Mouse (Mus musculus) activated CD4-positive, CD25-positive, alpha-beta regulatory T cell (primary cell): Measurements from ENCODE around the gene Rnf39. TPM values are rescaled to one million over a fixed set of nuclear protein-coding genes. Genes with fewer than 3 reads are reported as not detected.

ENCODE experiments used
- polyA plus RNA-seq, 2 experiments: library from polyadenylated mRNA; unstranded; fragments of 100-300 nt; shearing (Covaris generic); gene quantifications; one replicate each; pipeline ENCODE4 v1.2.1; 2017

Rnf39 gene
- under 1 TPM in 1 of 2 experiments, not detected in 1; 0.38 TPM for polyA plus RNA-seq

GRCm38 (mm10) chr17:36942791-36943471 is at the start of gene Rnf39:
Gene Rnf39 (plus strand): TSS chr17:36942918.

DNA sequence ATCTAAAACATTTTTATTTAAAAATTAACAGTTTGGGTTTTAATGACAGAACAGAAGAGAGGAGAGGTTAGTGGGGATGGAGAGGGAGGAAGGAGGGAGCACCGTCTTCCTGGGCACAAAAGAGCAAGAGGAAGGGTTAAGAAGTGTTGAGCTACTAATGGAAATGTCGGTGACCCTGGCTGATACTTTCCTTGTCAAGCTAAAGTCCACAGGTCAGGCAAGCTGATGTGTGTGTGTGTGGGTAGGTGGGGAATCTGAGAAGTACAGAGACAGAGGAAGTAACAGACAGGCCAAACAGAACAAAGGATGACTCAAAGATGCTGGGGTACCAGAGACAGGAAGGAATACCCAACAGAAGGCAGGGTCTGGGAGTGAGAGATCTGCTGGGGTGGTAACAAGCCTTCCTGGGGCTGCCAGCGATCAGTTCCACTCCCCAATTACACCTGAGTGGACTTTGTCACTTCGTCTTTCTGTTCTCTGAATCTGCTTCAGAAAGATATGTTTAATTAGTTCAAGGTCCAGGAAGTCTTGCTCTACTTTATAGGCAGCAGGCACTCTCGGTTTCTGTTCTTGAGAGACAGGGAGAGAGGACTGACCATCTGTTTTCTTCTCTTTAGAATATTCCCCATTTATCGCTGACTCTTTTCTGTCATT is 45.0 kb upstream of the Rnf39 start, which contains the start of gene Trim31:
Gene Trim31, plus strand, starts transcription at position 567 of the 654 bp plus-strand sequence.

DNA sequence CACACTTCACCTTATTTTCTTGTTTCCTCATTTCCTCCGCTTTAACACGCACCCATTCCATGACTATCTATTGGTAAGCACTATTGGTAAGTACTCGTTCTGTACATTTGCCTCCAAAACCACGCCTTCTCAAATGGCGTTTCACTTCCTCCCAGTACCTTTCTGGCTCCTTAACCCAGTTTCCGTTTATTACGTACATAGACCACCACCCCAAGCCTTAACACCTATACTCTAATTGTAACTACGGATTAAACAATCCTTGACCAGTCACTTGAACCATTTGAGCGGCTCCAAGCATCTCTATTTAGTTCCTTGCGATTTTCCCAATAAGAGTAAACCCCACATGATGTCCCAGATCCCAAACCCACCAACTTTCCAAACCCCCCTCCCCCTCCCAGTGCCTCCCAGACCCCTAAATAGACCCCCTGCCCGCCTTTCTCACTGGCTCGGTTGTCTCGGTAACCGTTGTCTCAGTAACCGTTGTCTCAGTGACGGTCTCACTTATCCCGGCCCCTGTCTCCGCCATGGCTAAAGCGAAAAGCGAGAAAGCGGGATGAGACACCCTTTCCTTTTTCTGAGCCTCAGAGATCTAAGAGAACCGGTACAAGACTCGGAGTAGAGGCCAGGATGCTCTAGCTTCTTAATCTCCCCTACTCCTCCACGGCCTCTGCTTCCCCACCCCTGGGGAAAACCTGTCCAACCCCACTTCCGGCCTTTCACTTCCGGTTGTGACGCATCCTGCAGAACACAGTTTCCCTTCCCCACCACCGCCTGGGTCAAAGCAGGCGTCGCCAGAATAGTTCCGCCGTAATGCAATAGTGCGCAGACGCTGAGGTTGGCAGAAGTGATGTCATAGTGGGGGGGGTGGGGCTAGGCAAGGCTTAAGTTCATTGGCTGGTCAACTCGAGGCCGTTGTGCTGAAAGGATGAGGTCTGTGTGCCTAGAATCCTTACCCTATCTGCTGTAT is 8.5 kb downstream of the Rnf39 start, which contains the start of gene Ppp1r11:
Gene Ppp1r11, minus strand, starts transcription at position 761 of the 967 bp plus-strand sequence.

GRCm38 (mm10) chr17:36957999-36958743 is 15.5 kb downstream of the Rnf39 start, which contains the start of the genes Znrd1 and Znrd1as:
Gene Znrd1 (minus strand): TSS chr17:36958559.
Gene Znrd1as (plus strand): TSS chr17:36958592.

DNA sequence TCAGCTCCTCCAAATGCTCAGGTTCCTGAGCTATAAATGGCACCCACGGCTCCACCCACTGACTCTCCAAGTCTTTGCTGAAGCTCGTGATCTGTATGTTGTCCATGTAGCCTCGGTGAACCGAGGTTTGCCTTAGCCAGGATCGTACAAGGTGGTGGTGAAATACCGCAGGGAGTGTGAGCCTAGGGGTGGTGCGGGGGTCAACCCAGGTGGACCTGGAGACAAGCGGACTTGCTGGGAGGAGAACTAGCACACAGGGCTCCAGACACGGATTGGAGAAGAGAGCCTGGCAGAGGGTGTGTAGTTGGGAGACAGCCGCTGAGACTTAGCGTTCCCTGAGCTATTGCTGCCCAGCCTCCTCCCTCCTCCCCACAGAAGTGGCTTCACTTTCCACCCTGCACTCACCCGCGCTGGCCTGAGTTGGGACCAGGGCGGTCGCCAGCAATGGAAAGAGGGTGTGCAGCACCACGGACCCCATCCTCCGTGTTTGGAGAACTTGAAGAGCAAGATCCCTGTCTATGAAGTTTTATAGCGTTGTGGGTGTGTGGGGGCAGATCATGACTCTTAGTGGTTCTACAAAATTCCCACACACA is 38.6 kb downstream of the Rnf39 start, which contains the start of gene 2410137M14Rik:
Gene 2410137M14Rik, minus strand, starts transcription at position 17 of the 593 bp plus-strand sequence.

GRCm38 (mm10) chr17:36989437-36989836 is 46.7 kb downstream of the Rnf39 start, which contains the start of gene H2-M5:
Gene H2-M5 (minus strand): TSS chr17:36989537.

Other genes starting within 250 kb of the Rnf39 start
- gene H2-M10.5, start 170.0 kb upstream of the Rnf39 start, polyA plus RNA-seq: not detected
- gene H2-M10.6, start 130.7 kb upstream of the Rnf39 start, polyA plus RNA-seq: not detected
- gene Trim26, start 105.8 kb upstream of the Rnf39 start, polyA plus RNA-seq: 100 to 1,000 TPM; 102 to 109 TPM
- under 1 TPM; 0.47 to 0.57 TPM for gene Trim15, start 75.7 kb upstream of the Rnf39 start, polyA plus RNA-seq
- gene Trim10, start 73.3 kb upstream of the Rnf39 start, polyA plus RNA-seq: under 1 TPM in 1 of 2 experiments, not detected in 1; 0.10 TPM
- not detected for gene Trim40, start 52.8 kb upstream of the Rnf39 start, polyA plus RNA-seq
- gene Trim31, start 44.8 kb upstream of the Rnf39 start, polyA plus RNA-seq: under 1 TPM in 1 of 2 experiments, not detected in 1; 0.15 TPM
- gene Ppp1r11, start 8.8 kb downstream of the Rnf39 start, polyA plus RNA-seq: 100 to 1,000 TPM; 141 to 146 TPM
- gene Znrd1, start 15.6 kb downstream of the Rnf39 start, polyA plus RNA-seq: 10 to 100 TPM; 76.7 to 88.4 TPM
- gene Znrd1as, start 15.7 kb downstream of the Rnf39 start, polyA plus RNA-seq: 1 to 10 TPM; 2.8 to 2.9 TPM
- under 1 TPM; 0.23 to 0.41 TPM for gene 2410137M14Rik, start 38.3 kb downstream of the Rnf39 start, polyA plus RNA-seq
- gene H2-M5, start 46.6 kb downstream of the Rnf39 start, polyA plus RNA-seq: under 1 TPM in 1 of 2 experiments, not detected in 1; 0.12 TPM
- not detected for gene Zfp57, start 58.2 kb downstream of the Rnf39 start, polyA plus RNA-seq
- not detected for gene Mog, start 80.5 kb downstream of the Rnf39 start, polyA plus RNA-seq
- 10 to 100 TPM; 10.7 to 14.6 TPM for gene Gabbr1, start 103.0 kb downstream of the Rnf39 start, polyA plus RNA-seq
- not detected for gene Olfr90, start 145.6 kb downstream of the Rnf39 start, polyA plus RNA-seq
- gene Olfr91, start 155.4 kb downstream of the Rnf39 start, polyA plus RNA-seq: under 1 TPM in 1 of 2 experiments, not detected in 1; 0.21 TPM
- not detected for gene Olfr92, start 177.2 kb downstream of the Rnf39 start, polyA plus RNA-seq
- gene Olfr93, start 218.6 kb downstream of the Rnf39 start, polyA plus RNA-seq: not detected